Mouse (Mus musculus) kidney, adult 2 months (tissue): Measurements from ENCODE around the gene Ppp1r9a.

Experiments
- CTCF ChIP-seq: fragments of 200-500 bp; conservative IDR thresholded peaks from 2 replicates; pipeline ENCODE4 v1.5.1; 2011; ENCODE audit warnings: low read depth, mild to moderate bottlenecking, control low read depth, low read length, moderate library complexity, mixed read lengths; ENCODE audit not compliant: insufficient read depth, insufficient read length
- POLR2A ChIP-seq: fragments of 200-500 bp; IDR thresholded peaks from one replicate; pipeline ENCODE4 v1.6.1; 2011; ENCODE audit warnings: low read depth, low read length, control low read depth

DNA sequence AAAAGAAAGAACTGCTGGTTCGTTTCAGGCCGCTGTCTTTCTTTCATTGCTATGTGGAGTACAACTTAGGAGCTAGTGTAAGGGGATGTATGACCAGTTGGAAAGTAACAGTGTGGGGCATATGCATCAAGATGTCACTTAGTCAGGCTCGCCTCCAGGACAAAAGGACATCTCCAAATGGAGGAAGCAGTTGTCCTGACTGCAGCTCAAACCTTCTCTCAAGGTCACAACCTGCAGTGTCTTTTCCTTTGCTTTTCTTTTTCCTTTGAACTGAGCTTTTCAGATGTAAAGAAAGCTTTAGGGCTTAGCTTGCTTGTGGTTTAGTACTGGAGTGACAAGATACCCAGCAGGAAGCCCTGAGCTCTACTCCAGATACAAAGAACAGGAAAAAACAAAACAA lies 77.4 kb downstream of the Ppp1r9a start:
- TF ChIP-seq POLR2A (no peak), CTCF (no peak)
